Mouse (Mus musculus) forebrain, embryonic 15.5 days (tissue): ENCODE measurements around the gene Kynu. TPM values are rescaled to one million over a fixed set of nuclear protein-coding genes. Genes with fewer than 3 reads are reported as not detected.
A peak's percentile ranks its signal among the peaks of the same experiment; 100 is the strongest.

Source experiments
- ATAC-seq: fragments of 200-750 bp; cut with Nextera tagmentation; replicated peaks from 2 replicates; pipeline ENCODE4 v1.8.0; 2017; ENCODE audit warnings: mild to moderate bottlenecking, moderate TSS enrichment, moderate library complexity
- H3K27ac ChIP-seq: fragments of 300-500 bp; sonication (generic); replicated peaks from 2 replicates; pipeline ENCODE4 v1.5.1; 2015; ENCODE audit warnings: mild to moderate bottlenecking, inconsistent platforms
- H3K27me3 ChIP-seq: fragments of 300-500 bp; sonication (generic); 2 replicates; pipeline ENCODE4 v1.6.1; 2015; ENCODE audit warnings: inconsistent platforms
- H3K36me3 ChIP-seq: fragments of 300-500 bp; sonication (generic); 2 replicates; pipeline ENCODE4 v1.6.1; 2015; ENCODE audit warnings: mild to moderate bottlenecking, inconsistent platforms
- H3K4me1 ChIP-seq: fragments of 300-500 bp; sonication (generic); 2 replicates; pipeline ENCODE4 v1.6.1; 2015; ENCODE audit warnings: inconsistent platforms
- H3K4me2 ChIP-seq: fragments of 300-500 bp; sonication (generic); replicated peaks from 2 replicates; pipeline ENCODE4 v1.6.1; 2015; ENCODE audit warnings: mild to moderate bottlenecking, inconsistent platforms
- H3K4me3 ChIP-seq: fragments of 300-500 bp; sonication (generic); 2 replicates; pipeline ENCODE4 v1.5.1; 2015; ENCODE audit warnings: mild to moderate bottlenecking, inconsistent platforms
- H3K9ac ChIP-seq: fragments of 300-500 bp; sonication (generic); replicated peaks from 2 replicates; pipeline ENCODE4 v1.6.1; 2015; ENCODE audit warnings: mild to moderate bottlenecking, inconsistent platforms
- H3K9me3 ChIP-seq: fragments of 300-500 bp; sonication (generic); 2 replicates; pipeline ENCODE4 v1.6.1; 2016; ENCODE audit warnings: inconsistent platforms
- WGBS: fragments of 180-500 bp; shearing (Covaris S2); methylation state at CpG from one replicate; pipeline ENCODE4 v1.1.7; 2015; ENCODE audit warnings: mixed read lengths; 5-methylcytosine and 5-hydroxymethylcytosine counted together
- polyA plus RNA-seq: library from polyadenylated mRNA; unstranded; fragments of >200 nt; fragmentation: Nextera tagmentation; extraction: Ambion mirVana; gene quantifications from 2 replicates; pipeline ENCODE4 v1.2.1, GENCODE M21; 2015

Kynu gene
- polyA plus RNA-seq, 1 experiment from 2014 or later, result 0.20 TPM

- ATAC-seq, result no peak
- no peak overlapping the region for H3K4me3 ChIP-seq
- WGBS, result 62% methylated on average over 3 of the region's 3 CpGs
These were observed 119.0 kb downstream of the Kynu start for GRCm38 (mm10) chr2:43674098-43674497.

DNA sequence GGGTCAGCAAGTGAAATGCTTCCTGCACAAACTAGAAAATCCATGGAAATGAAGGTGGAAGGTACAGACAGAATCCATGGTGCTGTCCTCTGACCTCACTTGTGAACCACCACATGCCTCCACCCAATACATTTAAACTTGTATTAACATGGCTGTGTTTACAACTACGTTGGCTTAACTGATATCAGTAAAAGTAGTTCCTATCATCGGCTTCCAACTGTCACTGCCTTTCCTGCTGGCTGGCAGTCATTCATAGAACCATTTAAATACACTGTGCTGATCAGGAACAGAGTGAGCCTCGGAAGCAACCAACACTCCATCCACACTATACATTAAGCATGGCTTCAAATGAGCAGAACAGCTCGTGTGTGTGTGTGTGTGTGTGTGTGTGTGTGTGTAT lies 120.1 kb downstream of the Kynu start:
- no peaks in the 10 kb centered on the region for H3K4me1 ChIP-seq
- H3K27me3 ChIP-seq, result no peaks in the 10 kb centered on the region
- no peak overlapping the region for H3K27ac ChIP-seq
- WGBS, result 87% methylated on average over 4 of the region's 4 CpGs
- no peak overlapping the region for H3K4me2 ChIP-seq
- no peaks in the 10 kb centered on the region for H3K9me3 ChIP-seq
- H3K9ac ChIP-seq, result no peak overlapping the region
- no peaks in the 10 kb centered on the region for H3K36me3 ChIP-seq
- no peak overlapping the region for H3K4me3 ChIP-seq
- ATAC-seq, result no peak

More at GRCm38 (mm10) chr2:43674098-43674497, 119.0 kb downstream of the Kynu start:
- no peaks in the 10 kb centered on the region for H3K27me3 ChIP-seq
- no peaks in the 10 kb centered on the region for H3K36me3 ChIP-seq
- no peak overlapping the region for H3K9ac ChIP-seq
- H3K27ac ChIP-seq, result no peak overlapping the region
- no peaks in the 10 kb centered on the region for H3K9me3 ChIP-seq
- no peak overlapping the region for H3K4me2 ChIP-seq
- H3K4me1 ChIP-seq, result no peaks in the 10 kb centered on the region

GRCm38 (mm10) chr2:43690402-43690801 lies 135.3 kb downstream of the Kynu start:
- H3K9ac ChIP-seq, result no peak overlapping the region
- H3K4me1 ChIP-seq, result 0 out of 2 replicates have a peak, but pooled peaks cover 3% of the 10 kb centered on the region
- H3K4me2 ChIP-seq, result no peak overlapping the region
- no peaks in the 10 kb centered on the region for H3K9me3 ChIP-seq
- 76% methylated on average over 2 of the region's 2 CpGs for WGBS
- no peak overlapping the region for H3K4me3 ChIP-seq
- no peak for ATAC-seq
- H3K27ac ChIP-seq, result no peak overlapping the region
- no peaks in the 10 kb centered on the region for H3K27me3 ChIP-seq
- H3K36me3 ChIP-seq, result no peaks in the 10 kb centered on the region

- H3K4me2 ChIP-seq, result no peak overlapping the region
- no peaks in the 10 kb centered on the region for H3K36me3 ChIP-seq
- H3K27ac ChIP-seq, result no peak overlapping the region
- no peak overlapping the region for H3K9ac ChIP-seq
- H3K4me1 ChIP-seq, result 0 out of 2 replicates have a peak, but pooled peaks cover 3% of the 10 kb centered on the region
- 0 out of 2 replicates have a peak, but pooled peaks have one; percentile 32 for ATAC-seq
- WGBS, result 63% methylated on average over 2 of the region's 2 CpGs
- no peaks in the 10 kb centered on the region for H3K9me3 ChIP-seq
- H3K4me3 ChIP-seq, result no peak overlapping the region
- H3K27me3 ChIP-seq, result no peaks in the 10 kb centered on the region
These were observed 136.2 kb downstream of the Kynu start for GRCm38 (mm10) chr2:43691290-43691689.

DNA sequence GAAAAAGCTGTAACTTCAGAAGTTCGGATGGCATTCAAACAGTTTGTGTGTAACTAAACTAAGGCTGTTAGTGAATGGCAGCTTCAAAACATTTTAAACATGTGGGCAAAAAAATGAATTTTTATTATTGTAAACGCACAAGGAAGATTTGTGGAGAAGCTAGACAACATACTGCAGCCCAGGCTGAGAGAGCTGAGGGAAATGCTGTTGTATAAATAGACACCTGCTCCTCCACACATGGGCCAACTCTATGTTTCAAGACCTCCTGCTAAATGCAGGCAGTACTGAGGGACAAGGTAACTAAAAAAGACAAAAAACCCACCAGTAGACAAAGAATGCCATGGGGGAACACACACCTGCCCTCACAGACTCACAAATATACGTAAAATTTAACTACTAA lies 140.5 kb downstream of the Kynu start:
- no peak overlapping the region for H3K9ac ChIP-seq
- H3K9me3 ChIP-seq, result no peaks in the 10 kb centered on the region
- H3K4me2 ChIP-seq, result no peak overlapping the region
- H3K36me3 ChIP-seq, result no peaks in the 10 kb centered on the region
- WGBS, result 77% methylated on average over 3 of the region's 3 CpGs
- no peak for ATAC-seq
- H3K27me3 ChIP-seq, result no peaks in the 10 kb centered on the region
- no peak overlapping the region for H3K27ac ChIP-seq
- H3K4me1 ChIP-seq, result 0 out of 2 replicates have a peak, but pooled peaks cover 3% of the 10 kb centered on the region
- H3K4me3 ChIP-seq, result no peak overlapping the region

DNA sequence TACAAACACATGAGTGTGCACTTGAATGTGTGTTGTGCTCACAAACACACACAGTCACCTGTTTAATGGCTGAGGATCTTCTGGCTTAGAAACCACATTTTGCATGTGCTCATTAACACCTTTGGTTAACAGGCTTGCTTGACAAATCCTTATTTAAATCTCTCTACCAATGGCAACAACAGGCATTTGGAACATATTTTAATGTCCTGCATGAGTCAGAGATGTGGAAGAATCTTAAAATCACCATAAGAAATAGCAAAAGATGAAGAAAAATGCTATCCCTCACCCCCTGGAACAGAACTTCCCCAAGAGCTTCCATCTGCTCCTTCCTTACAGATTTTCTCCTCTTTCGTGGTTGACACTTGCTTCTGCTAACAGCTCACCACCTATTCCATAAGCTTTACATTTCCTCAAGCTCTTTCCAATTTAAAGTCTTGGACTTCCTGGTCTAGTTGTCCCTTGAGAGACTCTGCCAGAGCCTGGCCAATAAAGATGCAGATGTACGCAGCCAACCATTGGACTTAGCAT lies 157.5 kb downstream of the Kynu start:
- H3K27ac ChIP-seq, result no peak overlapping the region
- 89% methylated on average over 2 of the region's 2 CpGs for WGBS
- no peaks in the 10 kb centered on the region for H3K36me3 ChIP-seq
- no peaks in the 10 kb centered on the region for H3K9me3 ChIP-seq
- H3K4me1 ChIP-seq, result no peaks in the 10 kb centered on the region
- no peak overlapping the region for H3K9ac ChIP-seq
- H3K27me3 ChIP-seq, result no peaks in the 10 kb centered on the region
- H3K4me2 ChIP-seq, result no peak overlapping the region
- no peak for ATAC-seq
- H3K4me3 ChIP-seq, result no peak overlapping the region

DNA sequence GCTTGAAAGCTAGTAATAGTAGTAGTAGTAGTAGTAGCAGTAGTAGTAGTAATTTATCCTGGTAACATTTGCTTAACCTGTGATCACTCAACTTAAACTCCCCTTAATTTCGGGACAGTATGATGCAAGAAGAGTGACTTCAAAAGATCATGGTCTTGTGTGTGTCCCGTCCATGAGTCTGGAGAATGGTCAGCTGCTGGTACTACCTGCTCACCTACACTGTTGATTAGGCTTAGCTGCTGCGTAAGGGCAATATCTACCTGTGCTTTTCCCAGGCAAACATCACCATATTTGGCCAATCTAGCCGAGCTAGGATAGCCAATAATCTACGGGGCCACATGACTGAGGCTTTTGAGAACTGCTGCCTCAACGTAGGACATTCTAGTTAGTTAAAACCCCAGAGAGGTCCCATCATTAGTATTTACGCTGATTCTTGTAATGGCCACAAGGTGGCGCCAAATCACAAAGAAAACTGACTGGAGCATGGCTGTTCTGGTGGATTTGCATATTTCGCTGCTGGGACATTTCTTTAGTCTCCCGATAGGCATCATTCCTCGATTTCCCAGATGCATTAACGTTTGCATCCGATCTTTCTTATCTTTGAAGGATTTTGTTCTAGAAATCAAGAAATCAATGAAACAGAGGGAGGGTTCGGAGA lies 167.4 kb downstream of the Kynu start:
- Histone ChIP-seq H3K4me2 (peak overlapping the region; percentile 40), H3K9me3 (no peaks in the 10 kb centered on the region), H3K4me1 (peaks cover 6% of the 10 kb centered on the region), H3K9ac (no peak overlapping the region; the same call in 1 of the 2 replicates), H3K4me3 (peak overlapping the region; percentile 23; the same call in 1 of the 2 replicates), H3K27me3 (no peaks in the 10 kb centered on the region), H3K27ac (no peak overlapping the region), H3K36me3 (no peaks in the 10 kb centered on the region)
- 20% methylated on average over 14 of the region's 14 CpGs for WGBS
- ATAC-seq, result peak; percentile 93

- peak; percentile 76 for ATAC-seq
- Histone ChIP-seq H3K4me3 (peak overlapping the region; percentile 23; the same call in 1 of the 2 replicates), H3K27ac (no peak overlapping the region)
These were observed 168.0 kb downstream of the Kynu start for GRCm38 (mm10) chr2:43723104-43723541.

DNA sequence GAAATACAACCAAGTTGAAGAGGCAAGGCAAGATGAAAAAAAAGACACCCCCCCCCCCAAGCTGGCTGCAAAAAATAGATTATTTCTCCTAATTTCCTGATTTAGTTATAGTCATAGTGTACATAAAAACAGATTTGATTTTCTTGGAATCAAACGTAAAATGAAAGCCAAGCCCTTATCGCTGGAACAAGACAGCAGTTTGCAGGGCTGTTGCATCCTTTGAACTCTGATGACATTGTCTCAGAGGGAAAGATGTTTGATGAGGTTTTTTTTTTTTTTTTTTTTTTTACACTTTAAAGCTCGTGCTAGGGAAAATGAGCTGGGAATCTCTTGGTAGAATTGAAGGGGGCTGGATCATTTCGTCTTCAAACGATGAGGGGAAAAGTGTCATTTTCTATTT lies 172.1 kb downstream of the Kynu start:
- no peak overlapping the region for H3K27ac ChIP-seq
- 70% methylated on average over 5 of the region's 5 CpGs for WGBS
- H3K4me2 ChIP-seq, result no peak overlapping the region
- H3K36me3 ChIP-seq, result no peaks in the 10 kb centered on the region
- no peak for ATAC-seq
- no peaks in the 10 kb centered on the region for H3K9me3 ChIP-seq
- H3K27me3 ChIP-seq, result no peaks in the 10 kb centered on the region
- no peak overlapping the region for H3K4me3 ChIP-seq
- no peak overlapping the region for H3K9ac ChIP-seq
- H3K4me1 ChIP-seq, result peaks cover 6% of the 10 kb centered on the region

More at GRCm38 (mm10) chr2:43723104-43723541, 168.0 kb downstream of the Kynu start:
- no peaks in the 10 kb centered on the region for H3K27me3 ChIP-seq
- no peak overlapping the region; the same call in 1 of the 2 replicates for H3K9ac ChIP-seq
- 54% methylated on average over 7 of the region's 7 CpGs for WGBS
- H3K36me3 ChIP-seq, result no peaks in the 10 kb centered on the region
- no peaks in the 10 kb centered on the region for H3K9me3 ChIP-seq
- H3K4me1 ChIP-seq, result peaks cover 6% of the 10 kb centered on the region
- peak overlapping the region; percentile 40 for H3K4me2 ChIP-seq

DNA sequence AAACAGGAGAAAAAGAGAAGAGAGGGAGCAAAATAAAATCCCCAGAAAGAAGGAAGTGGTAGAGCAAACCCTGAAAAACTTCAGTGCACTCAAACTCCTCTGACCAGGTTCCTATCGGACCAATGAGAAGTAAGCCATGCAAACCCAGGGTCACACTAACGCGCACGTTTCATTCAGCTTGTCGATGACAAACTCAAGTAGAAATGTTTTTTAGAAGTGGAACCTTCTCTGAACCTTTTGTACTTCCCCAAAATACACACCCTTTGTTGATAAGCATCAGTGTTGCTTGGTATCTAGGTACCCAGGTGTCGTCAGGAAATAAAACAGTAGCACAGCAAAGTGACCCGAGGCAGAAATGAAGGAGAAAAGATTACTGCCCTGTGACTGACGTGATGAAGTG lies 172.6 kb downstream of the Kynu start:
- peaks cover 6% of the 10 kb centered on the region for H3K4me1 ChIP-seq
- no peak overlapping the region for H3K4me3 ChIP-seq
- no peaks in the 10 kb centered on the region for H3K36me3 ChIP-seq
- H3K4me2 ChIP-seq, result no peak overlapping the region
- no peaks in the 10 kb centered on the region for H3K27me3 ChIP-seq
- no peak overlapping the region for H3K9ac ChIP-seq
- 86% methylated on average over 8 of the region's 8 CpGs for WGBS
- no peak overlapping the region for H3K27ac ChIP-seq
- no peaks in the 10 kb centered on the region for H3K9me3 ChIP-seq
- no peak for ATAC-seq

GRCm38 (mm10) chr2:43728831-43729230 lies 173.7 kb downstream of the Kynu start:
- Histone ChIP-seq H3K27me3 (no peaks in the 10 kb centered on the region), H3K9ac (no peak overlapping the region), H3K4me1 (no peaks in the 10 kb centered on the region), H3K27ac (no peak overlapping the region), H3K4me3 (no peak overlapping the region), H3K4me2 (no peak overlapping the region), H3K9me3 (no peaks in the 10 kb centered on the region), H3K36me3 (no peaks in the 10 kb centered on the region)
- no peak for ATAC-seq
- 94% methylated on average over 3 of the region's 3 CpGs for WGBS
